Mouse (Mus musculus) ES-E14 (cell line): ENCODE results near the gene Cmtm3.

Experiments used
- CHD2 ChIP-seq: IDR thresholded peaks from 2 replicates; pipeline ENCODE4 v1.6.1; 2014; ENCODE audit warnings: mild to moderate bottlenecking, low read depth, low read length, inconsistent platforms
- ZC3H11A ChIP-seq: IDR thresholded peaks from 2 replicates; pipeline ENCODE4 v1.6.1; 2012; ENCODE audit warnings: low read depth, mild to moderate bottlenecking, inconsistent platforms, low read length, borderline replicate concordance

DNA sequence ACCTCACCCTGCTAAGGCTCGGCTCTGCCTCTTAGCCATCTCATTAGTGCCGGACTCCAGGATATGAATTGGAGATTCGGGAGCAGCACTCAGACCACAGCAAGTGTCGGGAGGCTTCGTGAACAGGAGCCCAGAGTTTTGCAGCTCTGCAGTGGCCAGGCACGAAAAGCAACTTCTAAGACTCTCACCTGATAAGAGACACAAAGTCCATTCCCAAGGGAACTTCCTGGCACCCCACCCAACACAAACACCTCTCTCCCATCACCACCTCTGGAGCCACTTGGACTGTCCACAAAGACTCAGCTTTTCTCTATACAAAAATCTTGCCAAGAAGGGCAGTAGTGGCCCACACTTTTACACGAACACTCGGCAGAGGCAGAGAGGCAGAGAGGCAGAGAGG, 51.0 kb downstream of the Cmtm3 start:
- no peak for TF ChIP-seq CHD2
- TF ChIP-seq ZC3H11A = no peak
